Mouse (Mus musculus) megakaryocyte, adult 5-6 weeks (primary cell): ENCODE results near the gene Mindy3. TPM values are rescaled to one million over a fixed set of nuclear protein-coding genes. Genes with fewer than 3 reads are reported as not detected.

Source experiments
- ATAC-seq: 2 replicates; pipeline ENCODE4 v1.8.0; 2016; ENCODE audit warnings: mild to moderate bottlenecking, inconsistent platforms; ENCODE audit not compliant: poor library complexity, severe bottlenecking
- total RNA-seq, 2 experiments: library from RNA; stranded (forward) in 1 of 2; stranded (reverse) in 1 of 2; fragments of 153-499, 151-499 nt in 1 of 2; fragments of 221-1000, 200-1000 nt in 1 of 2; gene quantifications; 2 replicates each; pipeline versions ENCODE4 v1.2.3 to v1.2.4; 2015 to 2017

Mindy3 gene
- total RNA-seq, 2 experiments from 2014 or later = 35.3 to 82.3 TPM

- ATAC-seq = no peak
These were observed 46.4 kb downstream of the Mindy3 start for GRCm38 (mm10) chr2:12372883-12373282.

GRCm38 (mm10) chr2:12371401-12371800 lies 47.9 kb downstream of the Mindy3 start:
- ATAC-seq = no peak

GRCm38 (mm10) chr2:12368451-12368850 lies 50.8 kb downstream of the Mindy3 start:
- ATAC-seq = no peak

GRCm38 (mm10) chr2:12368016-12368415 lies 51.3 kb downstream of the Mindy3 start:
- ATAC-seq = no peak

GRCm38 (mm10) chr2:12361310-12361709 lies 58.0 kb downstream of the Mindy3 start:
- no peak for ATAC-seq

- ATAC-seq = no peak
These were observed 64.4 kb downstream of the Mindy3 start for GRCm38 (mm10) chr2:12354837-12355236.

GRCm38 (mm10) chr2:12348914-12349313 lies 70.4 kb downstream of the Mindy3 start:
- ATAC-seq = no peak

- ATAC-seq = no peak
These were observed 87.3 kb downstream of the Mindy3 start for GRCm38 (mm10) chr2:12331962-12332361.

GRCm38 (mm10) chr2:12329620-12330019 lies 89.7 kb downstream of the Mindy3 start:
- ATAC-seq = no peak

GRCm38 (mm10) chr2:12329068-12329407 lies 90.2 kb downstream of the Mindy3 start:
- ATAC-seq = no peak

- ATAC-seq = no peak
These were observed 90.8 kb downstream of the Mindy3 start for GRCm38 (mm10) chr2:12328355-12329067.

- ATAC-seq = no peak
These were observed 91.4 kb downstream of the Mindy3 start for GRCm38 (mm10) chr2:12327691-12328354.

- peak; percentile 76 for ATAC-seq
These were observed 92.1 kb downstream of the Mindy3 start for GRCm38 (mm10) chr2:12327216-12327615.

GRCm38 (mm10) chr2:12325868-12326267 lies 93.4 kb downstream of the Mindy3 start:
- ATAC-seq = no peak

- ATAC-seq = no peak
These were observed 93.9 kb downstream of the Mindy3 start for GRCm38 (mm10) chr2:12325417-12325816.

- no peak for ATAC-seq
These were observed 98.4 kb downstream of the Mindy3 start for GRCm38 (mm10) chr2:12320914-12321313.

- ATAC-seq = peak; percentile 23; the same call in 1 of the 2 replicates
These were observed 100.6 kb downstream of the Mindy3 start for GRCm38 (mm10) chr2:12318715-12319114.

- no peak for ATAC-seq
These were observed 101.2 kb downstream of the Mindy3 start for GRCm38 (mm10) chr2:12318036-12318435.

- peak; percentile 97 for ATAC-seq
These were observed 101.9 kb downstream of the Mindy3 start for GRCm38 (mm10) chr2:12317343-12317742.

GRCm38 (mm10) chr2:12316361-12316760 lies 102.9 kb downstream of the Mindy3 start:
- ATAC-seq = no peak

GRCm38 (mm10) chr2:12314028-12314427 lies 105.2 kb downstream of the Mindy3 start:
- peak; percentile 56 for ATAC-seq

- ATAC-seq = peak; percentile 66
These were observed 110.8 kb downstream of the Mindy3 start for GRCm38 (mm10) chr2:12308466-12308865.
